Mouse (Mus musculus): ENCODE measurements at regions not wholly inside any gene's neighbourhood (a gene's known extent, or its start where the extent isn't known, plus 50 kb on each side); places are given as distances from the start of the nearest gene placed in this dataset.

- WGBS: 32% methylated on average over 3 of the region's 3 CpGs
- Histone ChIP-seq H3K36me3 (ENCODE audit: control insufficient read depth, insufficient read depth, low read length) (no peaks in the 10 kb centered on the region), H3K27ac (ENCODE audit: insufficient read depth, low read depth, low read length) (no peak overlapping the region), H3K4me3 (ENCODE audit: low read depth, low read length) (no peak overlapping the region), H3K27me3 (ENCODE audit: control insufficient read depth, insufficient read depth, low read length) (no peaks in the 10 kb centered on the region), H3K4me1 (ENCODE audit: control insufficient read depth, insufficient read depth, insufficient read length, low read length) (no peaks in the 10 kb centered on the region)
- no peak for TF ChIP-seq CTCF (IDR thresholded peaks at IDR 0.05; ENCODE audit: extremely low read depth, insufficient read length, insufficient replicate concordance, low read depth, low read length)
- TF ChIP-seq POLR2A (IDR thresholded peaks at IDR 0.05; ENCODE audit: low read depth, low read length): no peak
These were observed 487.7 kb upstream of the Hs6st1 start for GRCm38 (mm10) chr1:35580474-35580873.

GRCm38 (mm10) chr1:35587900-35588299 is 480.3 kb upstream of the Hs6st1 start:
- Histone ChIP-seq H3K4me3 (ENCODE audit: low read depth, low read length) (no peak overlapping the region), H3K27me3 (ENCODE audit: control insufficient read depth, insufficient read depth, low read length) (no peaks in the 10 kb centered on the region), H3K27ac (ENCODE audit: insufficient read depth, low read depth, low read length) (no peak overlapping the region), H3K4me1 (ENCODE audit: control insufficient read depth, insufficient read depth, insufficient read length, low read length) (no peaks in the 10 kb centered on the region), H3K36me3 (ENCODE audit: control insufficient read depth, insufficient read depth, low read length) (no peaks in the 10 kb centered on the region)
- TF ChIP-seq POLR2A (IDR thresholded peaks at IDR 0.05; ENCODE audit: low read depth, low read length): no peak
- no peak for TF ChIP-seq CTCF (IDR thresholded peaks at IDR 0.05; ENCODE audit: extremely low read depth, insufficient read length, insufficient replicate concordance, low read depth, low read length)
- 60% methylated on average over 2 of the region's 2 CpGs for WGBS

DNA sequence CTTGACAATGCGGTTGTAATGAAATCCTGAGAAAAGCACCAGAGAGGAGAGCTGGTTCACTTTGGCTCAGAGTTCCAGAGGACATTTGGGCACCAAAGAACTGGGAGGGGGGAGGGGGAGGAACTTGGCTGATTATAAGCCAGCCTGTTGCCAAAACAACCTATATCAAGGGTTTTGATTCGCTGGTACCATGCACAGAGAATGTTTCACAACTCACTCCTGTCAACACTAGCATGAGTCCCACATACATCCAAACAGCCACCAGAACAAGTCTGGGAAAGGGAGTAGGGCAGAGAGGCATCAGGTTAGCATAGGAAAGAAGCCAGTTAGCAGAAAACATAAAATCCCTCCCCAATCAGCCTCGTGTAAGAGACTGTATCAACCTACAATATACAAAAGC is 479.3 kb upstream of the Hs6st1 start:
- TF ChIP-seq CTCF (IDR thresholded peaks at IDR 0.05; ENCODE audit: extremely low read depth, insufficient read length, insufficient replicate concordance, low read depth, low read length) (no peak), POLR2A (IDR thresholded peaks at IDR 0.05; ENCODE audit: low read depth, low read length) (no peak)
- H3K4me3 ChIP-seq (ENCODE audit: low read depth, low read length): no peak overlapping the region
- no peaks in the 10 kb centered on the region for H3K4me1 ChIP-seq (ENCODE audit: control insufficient read depth, insufficient read depth, insufficient read length, low read length)
- no peak overlapping the region for H3K27ac ChIP-seq (ENCODE audit: insufficient read depth, low read depth, low read length)
- no peaks in the 10 kb centered on the region for H3K27me3 ChIP-seq (ENCODE audit: control insufficient read depth, insufficient read depth, low read length)
- 75% methylated on average over 3 of the region's 3 CpGs for WGBS
- no peaks in the 10 kb centered on the region for H3K36me3 ChIP-seq (ENCODE audit: control insufficient read depth, insufficient read depth, low read length)

DNA sequence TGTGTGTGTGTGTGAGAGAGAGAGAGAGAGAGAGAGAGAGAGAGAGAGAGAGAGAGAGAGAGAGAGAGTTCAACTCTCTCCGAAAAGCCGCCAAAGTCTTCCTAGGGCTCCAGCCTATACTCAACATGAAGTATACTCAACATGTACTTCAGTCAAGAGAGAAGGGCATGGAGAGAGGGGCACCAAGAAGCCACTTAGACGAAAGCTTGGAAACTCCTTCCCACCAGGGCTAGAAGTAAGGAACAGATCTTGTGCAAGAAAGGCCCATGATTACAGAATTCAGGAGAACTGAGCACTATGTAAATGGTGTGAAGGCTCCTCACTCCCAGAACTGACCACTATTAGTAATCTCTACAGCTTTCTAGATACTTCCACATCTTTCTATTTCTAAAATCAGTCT is 467.4 kb upstream of the Hs6st1 start:
- Histone ChIP-seq H3K36me3 (ENCODE audit: control insufficient read depth, insufficient read depth, low read length) (no peaks in the 10 kb centered on the region), H3K4me1 (ENCODE audit: control insufficient read depth, insufficient read depth, insufficient read length, low read length) (no peaks in the 10 kb centered on the region), H3K27ac (ENCODE audit: insufficient read depth, low read depth, low read length) (no peak overlapping the region), H3K27me3 (ENCODE audit: control insufficient read depth, insufficient read depth, low read length) (no peaks in the 10 kb centered on the region), H3K4me3 (ENCODE audit: low read depth, low read length) (no peak overlapping the region)
- TF ChIP-seq CTCF (IDR thresholded peaks at IDR 0.05; ENCODE audit: extremely low read depth, insufficient read length, insufficient replicate concordance, low read depth, low read length) (no peak), POLR2A (IDR thresholded peaks at IDR 0.05; ENCODE audit: low read depth, low read length) (no peak)
- WGBS: 90% methylated on average over 3 of the region's 3 CpGs

GRCm38 (mm10) chr1:35615131-35615530 is 453.1 kb upstream of the Hs6st1 start:
- Histone ChIP-seq H3K36me3 (ENCODE audit: control insufficient read depth, insufficient read depth, low read length) (no peaks in the 10 kb centered on the region), H3K4me3 (ENCODE audit: low read depth, low read length) (no peak overlapping the region), H3K27ac (ENCODE audit: insufficient read depth, low read depth, low read length) (no peak overlapping the region), H3K4me1 (ENCODE audit: control insufficient read depth, insufficient read depth, insufficient read length, low read length) (no peaks in the 10 kb centered on the region), H3K27me3 (ENCODE audit: control insufficient read depth, insufficient read depth, low read length) (no peaks in the 10 kb centered on the region)
- 64% methylated on average over 3 of the region's 3 CpGs for WGBS
- TF ChIP-seq CTCF (IDR thresholded peaks at IDR 0.05; ENCODE audit: extremely low read depth, insufficient read length, insufficient replicate concordance, low read depth, low read length) (no peak), POLR2A (IDR thresholded peaks at IDR 0.05; ENCODE audit: low read depth, low read length) (no peak)

- WGBS: 72% methylated on average over 4 of the region's 4 CpGs
- TF ChIP-seq POLR2A (IDR thresholded peaks at IDR 0.05; ENCODE audit: low read depth, low read length) (no peak), CTCF (IDR thresholded peaks at IDR 0.05; ENCODE audit: extremely low read depth, insufficient read length, insufficient replicate concordance, low read depth, low read length) (no peak)
- Histone ChIP-seq H3K27ac (ENCODE audit: insufficient read depth, low read depth, low read length) (no peak overlapping the region), H3K4me1 (ENCODE audit: control insufficient read depth, insufficient read depth, insufficient read length, low read length) (no peaks in the 10 kb centered on the region), H3K36me3 (ENCODE audit: control insufficient read depth, insufficient read depth, low read length) (no peaks in the 10 kb centered on the region), H3K27me3 (ENCODE audit: control insufficient read depth, insufficient read depth, low read length) (no peaks in the 10 kb centered on the region), H3K4me3 (ENCODE audit: low read depth, low read length) (no peak overlapping the region)
These were observed 448.7 kb upstream of the Hs6st1 start for GRCm38 (mm10) chr1:35619476-35619875.

DNA sequence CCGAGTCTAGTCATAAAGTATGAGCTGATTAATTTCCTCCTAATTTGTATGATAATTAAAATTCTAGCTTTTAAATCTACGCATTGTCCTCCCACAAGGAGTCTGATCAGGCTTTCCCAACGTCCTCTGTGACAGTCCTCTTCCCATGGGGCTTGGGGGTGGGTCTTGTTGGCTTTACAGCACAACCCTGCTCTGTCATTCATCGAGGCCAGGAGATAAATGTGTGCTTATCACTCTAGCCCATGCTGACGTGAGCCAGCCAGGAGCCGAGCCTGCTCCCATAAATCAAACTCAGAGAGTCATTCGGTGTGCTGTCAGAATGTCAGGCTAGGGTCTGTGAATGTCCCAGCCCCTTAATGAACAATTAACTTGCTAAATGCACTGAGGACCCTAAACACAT is 425.6 kb upstream of the Hs6st1 start:
- TF ChIP-seq CTCF (IDR thresholded peaks at IDR 0.05; ENCODE audit: extremely low read depth, insufficient read length, insufficient replicate concordance, low read depth, low read length): no peak
- no peak for TF ChIP-seq POLR2A (IDR thresholded peaks at IDR 0.05; ENCODE audit: low read depth, low read length)
- H3K4me3 ChIP-seq (ENCODE audit: low read depth, low read length): no peak overlapping the region
- no peaks in the 10 kb centered on the region for H3K27me3 ChIP-seq (ENCODE audit: control insufficient read depth, insufficient read depth, low read length)
- H3K27ac ChIP-seq (ENCODE audit: insufficient read depth, low read depth, low read length): no peak overlapping the region
- H3K36me3 ChIP-seq (ENCODE audit: control insufficient read depth, insufficient read depth, low read length): no peaks in the 10 kb centered on the region
- WGBS: 25% methylated on average over 7 of the region's 7 CpGs
- no peaks in the 10 kb centered on the region for H3K4me1 ChIP-seq (ENCODE audit: control insufficient read depth, insufficient read depth, insufficient read length, low read length)
